9 mouse cellular contexts compared by ENCODE assay signal in genomic region chr4:108619165-108619564, GRCm38 (mm10). TPM values are rescaled to one million over a fixed set of nuclear protein-coding genes. Genes with fewer than 3 reads are reported as not detected.
A peak's percentile ranks its signal among the peaks of the same experiment; 100 is the strongest.
DNase-seq lines count a peak whose midpoint lies in the region; ATAC-seq and TF ChIP-seq lines count a peak whose summit lies in the region.
"Had no signal": no experiment of that assay in that cellular context is flagged by ENCODE, and none has a peak within 500 bp of the region (broad histone marks: within the 10 kb centered on the region; RNA-seq: fewer than 3 reads in every experiment).

No protein-coding gene starts in this region.

- ATAC-seq in heart, postnatal 0 days (ENCODE audit: insufficient read depth, low read depth), result peak; percentile 8; the same call in 1 of the 2 replicates
- ATAC-seq in liver, embryonic 13.5 days (ENCODE audit: low read depth), result no peak
- peak; percentile 66 for ATAC-seq in neural tube, embryonic 13.5 days (ENCODE audit: low read depth)

- H3K9me3 ChIP-seq in heart, postnatal 0 days (replicated peaks; ENCODE audit: control insufficient read depth, low read length), result no peaks in the 10 kb centered on the region
- H3K9me3 ChIP-seq in liver, embryonic 13.5 days (replicated peaks), result no peaks in the 10 kb centered on the region
- no peaks in the 10 kb centered on the region for H3K9me3 ChIP-seq in neural tube, embryonic 13.5 days

- H3K4me1 ChIP-seq in heart, postnatal 0 days (ENCODE audit: control insufficient read depth, insufficient read depth), result peaks cover 5% of the 10 kb centered on the region; the same call in 1 of the 2 replicates
- peaks cover 23% of the 10 kb centered on the region for H3K4me1 ChIP-seq in liver, embryonic 13.5 days (replicated peaks)
- peaks cover 21% of the 10 kb centered on the region for H3K4me1 ChIP-seq in neural tube, embryonic 13.5 days (replicated peaks)

- H3K4me2 ChIP-seq in heart, postnatal 0 days (ENCODE audit: low read depth, low read length), result peak overlapping the region; percentile 69
- peak overlapping the region; percentile 94 for H3K4me2 ChIP-seq in liver, embryonic 13.5 days
- H3K4me2 ChIP-seq in neural tube, embryonic 13.5 days, result peak overlapping the region; percentile 75

- WGBS in heart, postnatal 0 days, result under 1% methylated on average over 10 of the region's 10 CpGs
- WGBS in liver, embryonic 13.5 days (ENCODE audit: insufficient replicate concordance), result 9% methylated on average over 10 of the region's 10 CpGs
- 1% methylated on average over 10 of the region's 10 CpGs for WGBS in neural tube, embryonic 13.5 days

- TF ChIP-seq CTCF in heart, postnatal 0 days (IDR thresholded peaks at IDR 0.05; ENCODE audit: low read depth), result no peak

- no peak for TF ChIP-seq EP300 in heart, postnatal 0 days (IDR thresholded peaks at IDR 0.05; ENCODE audit: low read depth)

- H3K36me3 ChIP-seq in heart, postnatal 0 days (replicated peaks; ENCODE audit: control insufficient read depth, insufficient read depth, low read length), result no peaks in the 10 kb centered on the region; the same call in 1 of the 2 replicates
- H3K36me3 ChIP-seq in liver, embryonic 13.5 days, result peaks cover 23% of the 10 kb centered on the region
- H3K36me3 ChIP-seq in neural tube, embryonic 13.5 days, result no peaks in the 10 kb centered on the region

- H3K27ac ChIP-seq in heart, postnatal 0 days (ENCODE audit: low read depth), result peak overlapping the region; percentile 47; the same call in 1 of the 2 replicates
- peak overlapping the region; percentile 80 for H3K27ac ChIP-seq in liver, embryonic 13.5 days
- peak overlapping the region; percentile 92 for H3K27ac ChIP-seq in neural tube, embryonic 13.5 days (replicated peaks)

- DNase-seq in embryo, embryonic 10 days (ENCODE audit: low spot score), result peak; percentile 43
- no peak for DNase-seq in embryo, embryonic 9.5 days (ENCODE audit: extremely low spot score)
- peak; percentile 17 for DNase-seq in urinary bladder, postnatal 14 days (ENCODE audit: low spot score)
- DNase-seq in urinary bladder, adult 18-20 months (ENCODE audit: low spot score in 2 of 2), result no peak
- no peak for DNase-seq in heart, postnatal 0 days (ENCODE audit: low spot score)
- DNase-seq in liver, embryonic 13.5 days, result no peak
- DNase-seq in cerebellum, adult 11 months, result no peak

- H3K9ac ChIP-seq in heart, postnatal 0 days (replicated peaks; ENCODE audit: low read depth, low read length), result peak overlapping the region; percentile 83; the same call in 1 of the 2 replicates
- H3K9ac ChIP-seq in liver, embryonic 13.5 days, result peak overlapping the region; percentile 88
- H3K9ac ChIP-seq in neural tube, embryonic 13.5 days, result peak overlapping the region; percentile 94

- H3K4me3 ChIP-seq in heart, postnatal 0 days (ENCODE audit: low read depth, low read length), result peak overlapping the region; percentile 84
- H3K4me3 ChIP-seq in liver, embryonic 13.5 days (replicated peaks), result peak overlapping the region; percentile 80
- peak overlapping the region; percentile 80 for H3K4me3 ChIP-seq in neural tube, embryonic 13.5 days

- no peaks in the 10 kb centered on the region for H3K27me3 ChIP-seq in heart, postnatal 0 days (ENCODE audit: control insufficient read depth, insufficient read depth, low read length)
- H3K27me3 ChIP-seq in liver, embryonic 13.5 days, result no peaks in the 10 kb centered on the region
- no peaks in the 10 kb centered on the region for H3K27me3 ChIP-seq in neural tube, embryonic 13.5 days
- H3K27me3 ChIP-seq: Patski had no signal

RNA-seq across cellular contexts. Expression of gene Cc2d1b, which starts 0.6 kb away (rescaled TPM):
- 24.4 and 28.8 TPM in 2 replicates for total RNA-seq in heart, postnatal 0 days (2014; rRNA removed; ENCODE audit: low replicate concordance)
- polyA plus RNA-seq in heart, postnatal 0 days (2015; fragmentation: Nextera tagmentation; extraction: Ambion mirVana), result 11.2 and 12.3 TPM in 2 replicates
- 12.9 and 13.3 TPM in 2 replicates for polyA plus RNA-seq in liver, embryonic 13.5 days (2015; fragmentation: Nextera tagmentation; extraction: Ambion mirVana)
- 19.0 and 19.3 TPM in 2 replicates for polyA plus RNA-seq in neural tube, embryonic 13.5 days (2015; fragmentation: Nextera tagmentation; extraction: Ambion mirVana)

RNA-seq across cellular contexts. Expression of gene Orc1, which starts 39.9 kb away (rescaled TPM):
- 1.4 and 2.0 TPM in 2 replicates for total RNA-seq in heart, postnatal 0 days (2014; rRNA removed; ENCODE audit: low replicate concordance)
- polyA plus RNA-seq in heart, postnatal 0 days (2015; fragmentation: Nextera tagmentation; extraction: Ambion mirVana), result 1.3 and 1.7 TPM in 2 replicates
- polyA plus RNA-seq in liver, embryonic 13.5 days (2015; fragmentation: Nextera tagmentation; extraction: Ambion mirVana), result 23.2 and 27.9 TPM in 2 replicates
- 1.4 and 1.9 TPM in 2 replicates for polyA plus RNA-seq in neural tube, embryonic 13.5 days (2015; fragmentation: Nextera tagmentation; extraction: Ambion mirVana)

RNA-seq across cellular contexts. Expression of gene Prpf38a, which starts 40.0 kb away (rescaled TPM):
- total RNA-seq in heart, postnatal 0 days (2014; rRNA removed; ENCODE audit: low replicate concordance), result 15.8 and 18.3 TPM in 2 replicates
- polyA plus RNA-seq in heart, postnatal 0 days (2015; fragmentation: Nextera tagmentation; extraction: Ambion mirVana), result 39.5 and 41.2 TPM in 2 replicates
- 60.2 and 68.8 TPM in 2 replicates for polyA plus RNA-seq in liver, embryonic 13.5 days (2015; fragmentation: Nextera tagmentation; extraction: Ambion mirVana)
- 87.6 and 94.6 TPM in 2 replicates for polyA plus RNA-seq in neural tube, embryonic 13.5 days (2015; fragmentation: Nextera tagmentation; extraction: Ambion mirVana)

Comparison
In these comparisons a context has a peak if more than half of its experiments do, and no peak if none do; other contexts are left out.
1. DNase-seq: peak in embryo, embryonic 10 days (single experiment) and urinary bladder, postnatal 14 days (single experiment); none in embryo, embryonic 9.5 days (single experiment), urinary bladder, adult 18-20 months (0 of 2), heart, postnatal 0 days (single experiment), liver, embryonic 13.5 days (single experiment) and cerebellum, adult 11 months (single experiment).
2. Peak in every context shown above with its lines, with median percentiles within 50 percentile points of each other: H3K27ac ChIP-seq, H3K4me2 ChIP-seq, H3K4me3 ChIP-seq and H3K9ac ChIP-seq.